Mouse (Mus musculus): Measurements from ENCODE around the gene Gm20518. TPM values are rescaled to one million over a fixed set of nuclear protein-coding genes. Genes with fewer than 3 reads are reported as not detected.

Gene Gm20518
- total RNA-seq, 2 experiments from 2014 or later, result 0.05 to 0.09 TPM

GRCm38 (mm10) chr16:17807192-17808009 is 84.1 kb downstream of the Gm20518 start:
- peak; percentile 89 for DNase-seq (ENCODE audit: low spot score)

DNA sequence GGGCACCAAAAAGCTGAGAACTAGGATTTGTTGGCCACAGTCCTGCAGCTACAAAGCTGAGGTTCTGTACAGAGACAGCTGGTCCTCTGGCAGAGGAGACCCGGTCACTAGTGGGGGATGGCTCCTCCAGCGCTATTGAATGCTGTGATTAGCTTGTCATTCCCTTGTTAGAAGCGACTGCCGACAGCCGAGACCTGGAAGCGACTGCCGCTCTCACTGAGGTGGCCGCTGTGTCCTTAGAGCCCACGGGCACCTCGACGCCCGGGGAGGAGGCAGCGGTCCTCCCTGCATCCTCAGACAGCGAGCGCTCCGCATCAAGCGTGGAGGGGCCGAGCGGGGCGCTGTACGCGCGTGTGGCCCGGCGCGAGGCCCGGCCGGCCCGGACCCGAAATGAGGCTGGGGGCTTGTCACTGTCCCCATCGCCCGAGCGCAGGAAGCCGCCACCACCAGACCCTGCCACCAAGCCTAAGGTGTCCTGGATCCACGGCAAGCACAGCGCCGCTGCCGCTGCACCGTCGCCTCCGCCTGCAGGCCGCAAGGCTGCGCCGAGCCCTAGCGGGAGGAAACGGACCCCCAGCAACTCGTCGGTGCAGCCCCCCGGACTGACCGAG is 84.8 kb downstream of the Gm20518 start:
- DNase-seq (ENCODE audit: low spot score), result no peak

- DNase-seq (ENCODE audit: low spot score), result no peak
Measured at GRCm38 (mm10) chr16:17804982-17805381, 86.5 kb downstream of the Gm20518 start.

GRCm38 (mm10) chr16:17804449-17804912 is 87.0 kb downstream of the Gm20518 start:
- DNase-seq (ENCODE audit: low spot score), result no peak

DNA sequence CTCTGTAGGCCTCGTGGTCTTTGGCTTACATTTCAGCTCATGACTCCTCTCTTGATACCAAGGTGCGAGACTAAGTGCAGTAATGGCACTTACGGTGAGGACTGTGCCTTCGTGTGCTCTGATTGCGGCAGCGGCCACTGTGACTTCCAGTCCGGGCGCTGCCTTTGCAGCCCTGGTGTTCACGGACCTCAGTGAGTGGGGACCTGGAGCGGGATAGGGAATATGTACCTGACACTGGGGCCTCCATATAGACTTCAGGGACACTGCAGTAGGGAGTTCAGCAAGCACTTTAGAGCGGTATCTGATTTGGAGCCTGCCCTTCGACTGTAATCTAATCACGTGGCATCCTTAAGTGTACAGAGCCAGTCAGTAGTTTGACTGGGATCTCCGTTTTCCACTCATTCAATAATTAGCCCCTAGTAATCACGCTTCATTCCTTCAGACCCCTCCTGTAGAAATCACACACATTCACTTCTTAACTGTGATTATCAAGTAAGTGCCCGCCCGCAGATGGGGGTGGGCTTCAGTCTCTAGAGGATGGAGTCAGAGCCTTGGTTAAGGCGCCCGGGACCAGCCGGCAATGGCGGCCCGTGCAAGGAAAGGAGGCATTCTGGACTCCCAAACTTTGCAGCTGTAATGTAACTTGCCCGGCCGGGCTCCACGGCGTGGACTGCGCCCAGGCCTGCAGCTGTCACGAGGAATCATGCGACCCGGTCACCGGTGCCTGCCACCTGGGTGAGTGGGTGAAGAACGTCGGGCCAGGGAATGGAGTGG is 87.6 kb downstream of the Gm20518 start:
- no peak for DNase-seq (ENCODE audit: low spot score)

DNA sequence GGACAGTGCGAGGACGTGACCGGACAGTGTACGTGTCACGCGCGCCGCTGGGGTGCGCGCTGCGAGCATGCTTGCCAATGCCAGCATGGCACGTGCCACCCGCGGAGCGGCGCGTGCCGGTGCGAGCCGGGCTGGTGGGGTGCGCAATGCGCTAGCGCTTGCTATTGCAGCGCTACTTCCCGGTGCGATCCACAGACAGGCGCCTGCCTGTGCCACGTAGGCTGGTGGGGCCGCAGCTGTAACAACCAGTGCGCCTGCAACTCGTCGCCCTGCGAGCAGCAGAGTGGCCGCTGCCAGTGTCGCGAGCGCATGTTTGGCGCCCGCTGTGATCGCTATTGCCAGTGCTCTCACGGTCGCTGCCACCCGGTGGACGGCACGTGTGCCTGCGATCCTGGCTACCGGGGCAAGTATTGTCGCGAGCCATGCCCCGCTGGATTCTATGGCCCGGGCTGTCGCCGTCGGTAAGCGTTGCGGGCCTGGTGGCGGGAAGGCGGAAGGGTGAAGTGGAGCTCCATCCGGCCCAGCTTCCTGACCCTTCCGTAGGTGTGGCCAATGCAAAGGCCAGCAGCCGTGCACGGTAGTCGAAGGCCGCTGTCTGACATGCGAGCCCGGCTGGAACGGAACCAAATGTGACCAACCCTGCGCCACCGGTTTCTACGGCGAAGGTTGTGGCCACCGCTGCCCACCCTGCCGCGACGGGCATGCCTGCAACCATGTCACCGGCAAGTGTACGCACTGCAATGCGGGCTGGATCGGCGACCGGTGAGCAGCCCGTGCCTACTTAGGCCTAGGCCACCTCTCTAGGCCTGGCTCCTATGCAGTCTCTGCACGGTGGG is 88.4 kb downstream of the Gm20518 start:
- no peak for DNase-seq (ENCODE audit: low spot score)

DNA sequence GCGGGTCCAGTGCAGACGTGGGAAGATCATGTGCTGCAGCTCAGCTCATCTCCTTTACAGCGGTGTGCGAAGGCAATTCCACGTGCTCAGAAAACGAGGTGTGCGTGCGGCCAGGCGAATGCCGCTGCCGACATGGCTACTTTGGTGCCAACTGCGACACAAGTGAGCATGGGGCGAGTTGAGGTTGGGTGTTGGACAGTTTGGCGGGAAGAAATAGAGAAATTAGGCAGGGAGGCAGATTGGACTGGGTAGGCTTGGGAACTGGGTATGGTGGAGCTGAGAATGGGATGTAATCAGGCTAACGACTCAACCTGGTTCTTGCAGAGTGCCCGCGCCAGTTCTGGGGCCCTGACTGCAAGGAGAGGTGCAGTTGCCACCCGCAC is 89.0 kb downstream of the Gm20518 start:
- DNase-seq (ENCODE audit: low spot score), result no peak

DNA sequence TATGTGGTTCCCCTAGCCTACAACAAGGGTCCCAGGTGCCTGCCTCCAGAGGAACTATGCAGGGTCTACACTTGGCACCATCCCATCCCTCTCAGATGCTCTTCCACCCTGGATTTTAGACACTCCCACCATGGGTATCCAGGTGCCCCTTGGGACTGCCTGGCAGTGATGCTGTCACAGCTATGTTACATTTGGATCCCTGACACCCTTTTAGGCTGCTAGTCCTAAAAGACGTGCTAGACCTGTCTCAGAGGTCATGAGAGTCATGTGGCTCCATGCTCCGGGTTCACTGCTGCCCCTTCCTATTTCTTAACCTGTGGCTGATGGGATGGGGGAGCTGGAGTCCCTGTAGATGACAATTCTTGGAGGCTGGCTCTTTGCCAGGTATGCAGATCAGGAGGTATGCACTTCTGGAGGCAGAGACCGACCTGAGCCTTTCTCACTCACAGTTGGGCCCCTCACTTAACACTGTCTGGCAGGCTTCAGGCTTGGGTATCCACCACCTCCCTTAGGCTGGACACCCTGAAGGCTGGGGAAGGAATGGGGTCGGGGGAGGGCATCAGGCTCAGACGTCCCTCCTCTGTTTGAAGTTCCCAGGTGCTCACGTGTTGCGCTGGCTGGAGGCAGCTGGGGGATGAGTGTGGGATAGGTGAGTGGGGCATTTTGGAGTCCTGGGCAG is 89.6 kb downstream of the Gm20518 start:
- DNase-seq (ENCODE audit: low spot score), result no peak

- DNase-seq (ENCODE audit: low spot score), result no peak
Measured at GRCm38 (mm10) chr16:17799584-17799983, 91.9 kb downstream of the Gm20518 start.

- peak; percentile 60 for DNase-seq (ENCODE audit: low spot score)
Measured at GRCm38 (mm10) chr16:17798321-17799180, 92.9 kb downstream of the Gm20518 start.

DNA sequence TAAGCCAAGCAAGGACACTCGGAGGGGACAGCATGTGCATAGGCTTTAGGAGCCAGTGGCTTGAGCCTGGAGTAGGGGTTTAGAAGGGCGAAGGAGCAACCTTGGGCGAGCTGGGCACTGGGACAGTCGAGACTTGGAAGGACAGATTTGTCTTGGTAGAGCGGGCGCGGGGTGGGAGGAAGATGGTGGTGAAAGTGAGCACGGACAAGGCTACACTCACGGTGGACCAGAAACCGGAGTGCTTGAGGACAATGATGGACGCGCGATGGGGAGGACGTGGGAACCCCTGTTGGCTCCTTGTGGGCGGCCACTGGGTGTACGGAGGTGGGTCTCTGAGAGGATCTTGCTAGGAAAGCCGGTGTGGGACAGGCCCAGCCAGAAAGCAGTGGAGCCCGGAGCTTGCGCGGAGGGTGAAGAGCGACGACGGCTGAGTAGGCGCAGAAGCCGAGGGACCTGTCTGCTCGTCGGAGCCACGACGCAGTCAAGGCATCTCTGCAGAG is 93.6 kb downstream of the Gm20518 start:
- DNase-seq (ENCODE audit: low spot score), result no peak

GRCm38 (mm10) chr16:17796971-17797811 is 94.3 kb downstream of the Gm20518 start, which contains the start of gene Scarf2:
Gene Scarf2 (plus strand): TSS chr16:17797282.
- peak; percentile 39 for DNase-seq (ENCODE audit: low spot score)

GRCm38 (mm10) chr16:17796519-17796918 is 95.0 kb downstream of the Gm20518 start:
- DNase-seq (ENCODE audit: low spot score), result no peak

GRCm38 (mm10) chr16:17795643-17796042 is 95.8 kb downstream of the Gm20518 start:
- no peak for DNase-seq (ENCODE audit: low spot score)

- DNase-seq (ENCODE audit: low spot score), result no peak
Measured at GRCm38 (mm10) chr16:17794047-17794446, 97.4 kb downstream of the Gm20518 start.

GRCm38 (mm10) chr16:17792728-17793127 is 98.7 kb downstream of the Gm20518 start:
- no peak for DNase-seq (ENCODE audit: low spot score)

DNA sequence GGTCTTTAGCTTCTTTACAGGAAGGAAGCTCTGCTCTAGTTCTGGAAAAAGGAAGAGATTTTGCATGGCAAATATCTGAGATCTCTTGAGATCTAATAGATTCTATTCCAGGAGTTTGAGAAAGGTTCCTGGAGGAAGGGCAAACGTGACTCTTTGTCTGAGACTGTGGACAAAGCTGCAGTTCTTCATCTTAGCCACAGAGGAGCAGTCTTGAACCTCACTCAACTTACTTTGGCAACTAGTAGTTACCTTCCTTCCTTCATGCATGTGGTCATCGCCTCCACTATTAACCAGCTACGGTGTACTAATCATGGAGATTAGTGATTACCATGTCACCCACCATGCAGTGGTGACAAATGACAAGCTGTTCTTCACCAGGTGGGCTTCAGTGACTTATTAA is 106.1 kb downstream of the Gm20518 start:
- DNase-seq (ENCODE audit: low spot score), result no peak

Data from gastrocnemius, adult 18-20 months (tissue).